8 mouse cellular contexts compared by ENCODE assay signal in the genomic region with DNA sequence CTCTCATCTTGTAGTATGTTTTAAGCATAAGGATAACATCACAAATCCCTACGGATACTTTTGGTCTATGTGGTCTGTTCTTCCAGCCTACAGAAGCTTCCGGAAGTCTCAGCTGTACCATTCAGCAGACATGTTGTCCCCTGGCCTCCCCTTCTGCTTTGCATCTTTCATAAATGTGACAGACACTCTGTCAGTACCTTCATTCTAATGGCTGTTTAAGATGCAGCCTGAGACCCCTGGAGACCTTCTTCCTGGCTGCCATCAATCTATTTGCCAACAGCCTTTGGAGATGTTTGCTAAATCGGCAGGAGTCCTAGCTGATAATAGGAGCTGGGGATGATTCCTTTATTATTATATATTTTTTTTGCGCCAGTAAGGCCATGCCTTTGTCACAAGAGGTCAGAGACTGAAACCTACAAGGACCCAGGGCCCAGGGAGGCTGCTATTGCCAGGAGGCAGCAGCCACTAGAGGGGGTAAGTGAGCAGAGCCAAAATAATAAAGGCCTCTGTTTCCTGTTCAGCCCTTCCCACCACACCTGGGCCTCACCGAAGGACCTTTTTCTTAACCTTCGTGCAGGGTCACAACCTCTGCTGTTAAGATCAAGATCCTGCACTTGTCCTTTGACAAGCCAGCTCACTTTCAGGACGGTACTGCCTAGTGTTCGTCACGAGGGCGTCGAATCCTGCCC. TPM values are rescaled to one million over a fixed set of nuclear protein-coding genes. Genes with fewer than 3 reads are reported as not detected.
DNase-seq lines count a peak whose midpoint lies in the region; ATAC-seq and TF ChIP-seq lines count a peak whose summit lies in the region.

No protein-coding gene starts in this region.

- ATAC-seq in hindbrain, embryonic 13.5 days (ENCODE audit: low FRiP score), result no peak
- no peak for ATAC-seq in midbrain, postnatal 0 days (ENCODE audit: low FRiP score)

- no peaks in the 10 kb centered on the region for H3K27me3 ChIP-seq in spleen, adult 2 months (ENCODE audit: control insufficient read depth, insufficient read depth, low read length)
- H3K27me3 ChIP-seq in hindbrain, embryonic 13.5 days, result no peaks in the 10 kb centered on the region
- H3K27me3 ChIP-seq in midbrain, postnatal 0 days (ENCODE audit: insufficient read depth, low read length), result no peaks in the 10 kb centered on the region

- H3K9ac ChIP-seq in hindbrain, embryonic 13.5 days, result no peak overlapping the region
- H3K9ac ChIP-seq in midbrain, postnatal 0 days (replicated peaks; ENCODE audit: low read length, poor library complexity, severe bottlenecking), result no peak overlapping the region

- H3K27ac ChIP-seq in spleen, adult 2 months (ENCODE audit: insufficient read depth, low read length), result no peak overlapping the region
- 0 out of 2 replicates have a peak overlapping the region, but pooled peaks have one; percentile 0 for H3K27ac ChIP-seq in hindbrain, embryonic 13.5 days
- H3K27ac ChIP-seq in midbrain, postnatal 0 days (ENCODE audit: low read depth, low read length), result no peak overlapping the region

- peak; percentile 36; the same call in 1 of the 2 replicates for TF ChIP-seq CTCF in spleen, adult 2 months (IDR thresholded peaks at IDR 0.05; ENCODE audit: extremely low read depth, insufficient read depth, insufficient read length, insufficient replicate concordance)
- TF ChIP-seq CTCF in midbrain, postnatal 0 days (IDR thresholded peaks at IDR 0.05), result peak; percentile 56

- no peaks in the 10 kb centered on the region for H3K4me1 ChIP-seq in spleen, adult 2 months (ENCODE audit: control insufficient read depth, insufficient read depth, insufficient read length)
- peaks cover 9% of the 10 kb centered on the region; the same call in 1 of the 2 replicates for H3K4me1 ChIP-seq in hindbrain, embryonic 13.5 days (replicated peaks)
- no peaks in the 10 kb centered on the region for H3K4me1 ChIP-seq in midbrain, postnatal 0 days (ENCODE audit: insufficient read depth, low read length)

- H3K36me3 ChIP-seq in spleen, adult 2 months (ENCODE audit: control insufficient read depth, insufficient read depth, low read length), result no peaks in the 10 kb centered on the region
- H3K36me3 ChIP-seq in hindbrain, embryonic 13.5 days, result no peaks in the 10 kb centered on the region
- H3K36me3 ChIP-seq in midbrain, postnatal 0 days (ENCODE audit: insufficient read depth, low read length), result no peaks in the 10 kb centered on the region

- no peak overlapping the region for H3K4me2 ChIP-seq in hindbrain, embryonic 13.5 days
- no peak overlapping the region for H3K4me2 ChIP-seq in midbrain, postnatal 0 days (ENCODE audit: low read depth, low read length, poor library complexity, severe bottlenecking)

- no peak for TF ChIP-seq POLR2A in spleen, adult 2 months (IDR thresholded peaks at IDR 0.05; ENCODE audit: low read depth, low read length)

- peaks cover 4% of the 10 kb centered on the region; the same call in 1 of the 2 replicates for H3K9me3 ChIP-seq in hindbrain, embryonic 13.5 days
- H3K9me3 ChIP-seq in midbrain, postnatal 0 days (ENCODE audit: low read length), result no peaks in the 10 kb centered on the region

- no peak overlapping the region for H3K4me3 ChIP-seq in spleen, adult 2 months (ENCODE audit: extremely low read depth, insufficient read depth, insufficient read length)
- H3K4me3 ChIP-seq in hindbrain, embryonic 13.5 days, result no peak overlapping the region
- H3K4me3 ChIP-seq in midbrain, postnatal 0 days (ENCODE audit: low read depth, low read length), result no peak overlapping the region

- DNase-seq in cerebellum, postnatal 10 days, result peak; percentile 32 to 52
- no peak for DNase-seq in cerebellum, adult 18-20 months
- DNase-seq in spleen, adult 2 months (ENCODE audit: low read depth in 1 of 2, low spot score in 2 of 2), result peak; percentile 2 to 22
- no peak for DNase-seq in spleen, adult 12 weeks (ENCODE audit: low spot score)
- peak; percentile 11 for DNase-seq in midbrain, postnatal 0 days (ENCODE audit: low spot score)
- no peak for DNase-seq in right cerebral cortex, postnatal 4 days
- no peak for DNase-seq in right cerebral cortex, adult 2 months (ENCODE audit: low spot score in 2 of 2)

- 73% methylated on average over 11 of the region's 11 CpGs for WGBS in spleen, adult 2 months
- 58% methylated on average over 11 of the region's 11 CpGs for WGBS in hindbrain, embryonic 13.5 days
- 66% methylated on average over 11 of the region's 11 CpGs for WGBS in midbrain, postnatal 0 days

RNA-seq across cellular contexts. Expression of a gene that starts 24.7 kb away (rescaled TPM):
- polyA plus RNA-seq in spleen, adult 2 months (2012; rRNA removed), result 0.12 and 0.15 TPM in 2 replicates
- 1.2 and 1.6 TPM in 2 replicates for polyA plus RNA-seq in hindbrain, embryonic 13.5 days (2015; fragmentation: Nextera tagmentation; extraction: Ambion mirVana)
- 0.71 and 1.2 TPM in 2 replicates for total RNA-seq in midbrain, postnatal 0 days (2014; rRNA removed)
- polyA plus RNA-seq in midbrain, postnatal 0 days (2015; fragmentation: Nextera tagmentation; extraction: Ambion mirVana), result 0.59 and 0.72 TPM in 2 replicates

RNA-seq across cellular contexts. Expression of a gene that starts 27.0 kb away (rescaled TPM):
- polyA plus RNA-seq in spleen, adult 2 months (2012; rRNA removed), result not detected in 2 replicates
- polyA plus RNA-seq in hindbrain, embryonic 13.5 days (2015; fragmentation: Nextera tagmentation; extraction: Ambion mirVana), result 0.14 TPM in 1 of 2 replicates, not detected in the other
- total RNA-seq in midbrain, postnatal 0 days (2014; rRNA removed), result 0.14 TPM in 1 of 2 replicates, not detected in the other
- polyA plus RNA-seq in midbrain, postnatal 0 days (2015; fragmentation: Nextera tagmentation; extraction: Ambion mirVana), result 0.17 TPM in 1 of 2 replicates, not detected in the other

Comparison
In these comparisons a context has a peak if more than half of its experiments do, and no peak if none do; other contexts are left out.
1. DNase-seq: peak in cerebellum, postnatal 10 days (2 of 2), spleen, adult 2 months (2 of 2) and midbrain, postnatal 0 days (single experiment); none in cerebellum, adult 18-20 months (0 of 2), spleen, adult 12 weeks (single experiment), right cerebral cortex, postnatal 4 days (single experiment) and right cerebral cortex, adult 2 months (0 of 2).